Mouse (Mus musculus) limb, embryonic 13.5 days (tissue): ENCODE results near the gene Acot8. TPM values are rescaled to one million over a fixed set of nuclear protein-coding genes. Genes with fewer than 3 reads are reported as not detected.
A peak's percentile ranks its signal among the peaks of the same experiment; 100 is the strongest.

Experiments
- ATAC-seq: fragments of 200-750 bp; cut with Nextera tagmentation; 2 replicates; pipeline ENCODE4 v1.8.0; 2017; ENCODE audit warnings: low read depth, moderate number of reproducible peaks, moderate TSS enrichment; ENCODE audit not compliant: low FRiP score
- H3K27ac ChIP-seq: fragments of 300-500 bp; sonication (generic); 2 replicates; pipeline ENCODE4 v1.5.1; 2015; ENCODE audit warnings: inconsistent platforms, mild to moderate bottlenecking, moderate library complexity
- H3K27me3 ChIP-seq: fragments of 300-500 bp; sonication (generic); 2 replicates; pipeline ENCODE4 v1.6.1; 2015; ENCODE audit warnings: mild to moderate bottlenecking, inconsistent platforms
- H3K36me3 ChIP-seq: fragments of 300-500 bp; sonication (generic); 2 replicates; pipeline ENCODE4 v1.6.1; 2015; ENCODE audit warnings: inconsistent platforms, mild to moderate bottlenecking, moderate library complexity
- H3K4me1 ChIP-seq: fragments of 300-500 bp; sonication (generic); 2 replicates; pipeline ENCODE4 v1.6.1; 2015; ENCODE audit warnings: inconsistent platforms
- H3K4me2 ChIP-seq: fragments of 300-500 bp; sonication (generic); replicated peaks from 2 replicates; pipeline ENCODE4 v1.6.1; 2015; ENCODE audit warnings: inconsistent platforms, mild to moderate bottlenecking, moderate library complexity
- H3K4me3 ChIP-seq: fragments of 300-500 bp; sonication (generic); 2 replicates; pipeline ENCODE4 v1.5.1; 2015; ENCODE audit warnings: moderate library complexity, mild to moderate bottlenecking, inconsistent platforms
- H3K9ac ChIP-seq: fragments of 300-500 bp; sonication (generic); 2 replicates; pipeline ENCODE4 v1.6.1; 2015; ENCODE audit warnings: mild to moderate bottlenecking, inconsistent platforms
- H3K9me3 ChIP-seq: fragments of 300-500 bp; sonication (generic); 2 replicates; pipeline ENCODE4 v1.6.1; 2016; ENCODE audit warnings: inconsistent platforms
- WGBS: fragments of 180-500 bp; shearing (Covaris S2); methylation state at CpG from one replicate; pipeline ENCODE4 v1.1.7; 2015; 5-methylcytosine and 5-hydroxymethylcytosine counted together
- polyA plus RNA-seq: library from polyadenylated mRNA; unstranded; fragments of >200 nt; fragmentation: Nextera tagmentation; extraction: Ambion mirVana; gene quantifications from 2 replicates; pipeline ENCODE4 v1.2.1, GENCODE M21; 2015

The Acot8 gene
- polyA plus RNA-seq, 1 experiment from 2014 or later, result 17.5 TPM

DNA sequence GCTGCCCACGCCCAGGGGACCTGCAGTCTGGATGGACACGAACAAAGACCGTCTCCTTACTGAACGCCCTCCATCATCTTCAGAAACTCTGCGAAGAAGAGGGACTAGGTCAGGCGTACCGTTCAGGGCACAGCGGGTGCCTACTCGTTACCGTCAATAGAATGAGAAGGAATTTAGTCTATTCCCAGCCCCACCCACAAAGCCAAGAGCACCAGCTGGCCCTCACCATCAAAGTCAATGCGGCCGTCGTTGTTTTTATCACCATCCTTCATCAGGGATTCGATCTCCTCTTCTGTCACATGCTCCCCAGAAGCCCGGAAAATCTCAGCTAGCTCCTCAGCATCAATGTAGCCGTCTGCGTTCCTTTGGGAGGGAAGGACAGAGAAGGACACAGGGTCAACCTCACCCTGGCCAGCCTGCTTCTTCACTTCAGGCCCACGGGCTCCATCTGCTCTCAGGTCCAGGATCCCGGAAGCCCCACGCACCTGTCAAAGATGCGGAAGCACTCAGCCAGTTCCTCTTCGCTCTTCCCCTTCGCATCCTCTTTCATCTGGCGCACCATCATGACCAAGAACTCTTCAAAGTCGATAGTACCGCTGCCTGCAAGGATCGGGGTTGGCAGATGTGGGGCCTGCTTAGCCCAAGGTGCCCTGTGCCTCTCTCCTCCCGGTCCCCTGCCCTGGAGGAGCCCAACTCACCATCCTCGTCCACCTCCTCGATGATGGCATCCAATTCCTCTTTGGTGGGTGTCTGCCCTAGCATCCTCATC, 27.3 kb downstream of the Acot8 start:
- Histone ChIP-seq H3K4me3 (no peak overlapping the region), H3K4me1 (peaks cover under 1% of the 10 kb centered on the region; the same call in 1 of the 2 replicates), H3K27me3 (0 out of 2 replicates have a peak, but pooled peaks cover 6% of the 10 kb centered on the region), H3K9ac (no peak overlapping the region), H3K27ac (no peak overlapping the region), H3K4me2 (0 out of 2 replicates have a peak overlapping the region, but pooled peaks have one; percentile 1), H3K9me3 (no peaks in the 10 kb centered on the region), H3K36me3 (peaks cover 8% of the 10 kb centered on the region; the same call in 1 of the 2 replicates)
- WGBS, result 81% methylated on average over 30 of the region's 30 CpGs
- no peak for ATAC-seq

DNA sequence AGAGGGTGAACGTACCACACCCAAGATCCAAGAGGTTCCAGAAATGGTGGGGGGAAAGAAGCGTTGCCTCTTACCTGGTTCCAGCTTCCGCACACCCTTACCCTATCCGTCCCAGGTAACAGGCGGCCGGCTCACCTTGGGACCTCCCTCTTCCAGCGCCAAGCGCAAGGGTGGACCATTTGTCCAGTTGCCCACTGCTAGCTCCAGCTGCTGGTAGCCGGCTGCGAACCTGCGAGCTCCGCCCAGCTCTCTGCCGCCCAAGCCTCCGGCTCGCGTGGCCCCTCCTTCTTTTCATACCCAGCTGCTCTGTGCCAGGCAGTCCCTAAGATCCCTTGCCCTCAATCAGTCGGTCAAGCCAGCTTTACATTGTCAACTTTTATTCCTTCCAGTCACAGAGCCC, 27.9 kb downstream of the Acot8 start:
- Histone ChIP-seq H3K4me2 (no peak overlapping the region), H3K4me1 (peaks cover 7% of the 10 kb centered on the region), H3K36me3 (peaks cover 14% of the 10 kb centered on the region), H3K9ac (no peak overlapping the region), H3K4me3 (no peak overlapping the region), H3K27ac (no peak overlapping the region), H3K9me3 (no peaks in the 10 kb centered on the region), H3K27me3 (0 out of 2 replicates have a peak, but pooled peaks cover 6% of the 10 kb centered on the region)
- 67% methylated on average over 17 of the region's 17 CpGs for WGBS
- no peak for ATAC-seq

DNA sequence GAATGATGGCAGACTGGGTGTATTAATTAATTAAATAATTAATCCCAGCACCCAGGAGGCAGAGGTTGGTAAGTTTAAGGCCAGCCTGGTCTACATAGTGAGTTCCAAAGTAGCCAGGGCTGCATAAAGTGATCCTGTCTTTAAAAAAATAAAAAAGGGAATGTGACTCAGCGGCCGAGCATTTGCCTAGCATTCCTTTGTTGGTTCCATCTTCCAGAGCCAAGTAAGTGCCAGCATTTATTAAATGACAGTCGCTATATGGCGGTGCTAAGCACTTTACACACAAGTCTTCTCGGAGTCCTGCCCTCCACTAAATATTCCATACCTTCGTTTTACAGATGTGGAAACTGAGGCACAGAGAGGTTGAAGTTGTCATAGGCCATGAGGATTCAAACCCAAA, 28.6 kb downstream of the Acot8 start:
- ATAC-seq, result no peak
- Histone ChIP-seq H3K4me3 (no peak overlapping the region), H3K9ac (no peak overlapping the region), H3K9me3 (no peaks in the 10 kb centered on the region), H3K4me1 (peaks cover 13% of the 10 kb centered on the region), H3K4me2 (no peak overlapping the region), H3K27ac (no peak overlapping the region), H3K36me3 (peaks cover 21% of the 10 kb centered on the region), H3K27me3 (0 out of 2 replicates have a peak, but pooled peaks cover 6% of the 10 kb centered on the region)
- WGBS, result 90% methylated on average over 6 of the region's 6 CpGs

DNA sequence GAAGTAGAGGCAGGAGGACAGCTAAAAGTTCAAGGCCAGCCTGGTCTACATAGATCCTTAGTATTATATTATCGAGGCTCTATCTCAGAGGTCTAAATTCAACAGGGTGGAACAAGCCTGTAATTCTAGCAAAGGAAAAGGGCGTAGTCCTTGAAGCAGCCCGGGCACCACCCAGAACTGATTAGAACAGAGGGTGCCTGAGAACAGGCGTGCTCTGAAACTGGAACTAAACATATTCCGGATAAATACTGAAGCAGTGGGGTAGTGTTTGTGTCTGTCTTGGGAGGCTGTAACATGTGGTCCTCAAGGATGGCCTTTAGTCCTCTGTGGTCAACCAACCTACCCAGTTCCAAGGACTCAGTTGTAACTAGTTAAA, 30.7 kb downstream of the Acot8 start:
- Histone ChIP-seq H3K4me2 (no peak overlapping the region), H3K4me3 (no peak overlapping the region), H3K36me3 (peaks cover 21% of the 10 kb centered on the region), H3K27ac (no peak overlapping the region), H3K27me3 (0 out of 2 replicates have a peak, but pooled peaks cover 6% of the 10 kb centered on the region), H3K9me3 (no peaks in the 10 kb centered on the region), H3K9ac (no peak overlapping the region), H3K4me1 (peaks cover 26% of the 10 kb centered on the region)
- WGBS, result 89% methylated on average over 5 of the region's 5 CpGs
- no peak for ATAC-seq

DNA sequence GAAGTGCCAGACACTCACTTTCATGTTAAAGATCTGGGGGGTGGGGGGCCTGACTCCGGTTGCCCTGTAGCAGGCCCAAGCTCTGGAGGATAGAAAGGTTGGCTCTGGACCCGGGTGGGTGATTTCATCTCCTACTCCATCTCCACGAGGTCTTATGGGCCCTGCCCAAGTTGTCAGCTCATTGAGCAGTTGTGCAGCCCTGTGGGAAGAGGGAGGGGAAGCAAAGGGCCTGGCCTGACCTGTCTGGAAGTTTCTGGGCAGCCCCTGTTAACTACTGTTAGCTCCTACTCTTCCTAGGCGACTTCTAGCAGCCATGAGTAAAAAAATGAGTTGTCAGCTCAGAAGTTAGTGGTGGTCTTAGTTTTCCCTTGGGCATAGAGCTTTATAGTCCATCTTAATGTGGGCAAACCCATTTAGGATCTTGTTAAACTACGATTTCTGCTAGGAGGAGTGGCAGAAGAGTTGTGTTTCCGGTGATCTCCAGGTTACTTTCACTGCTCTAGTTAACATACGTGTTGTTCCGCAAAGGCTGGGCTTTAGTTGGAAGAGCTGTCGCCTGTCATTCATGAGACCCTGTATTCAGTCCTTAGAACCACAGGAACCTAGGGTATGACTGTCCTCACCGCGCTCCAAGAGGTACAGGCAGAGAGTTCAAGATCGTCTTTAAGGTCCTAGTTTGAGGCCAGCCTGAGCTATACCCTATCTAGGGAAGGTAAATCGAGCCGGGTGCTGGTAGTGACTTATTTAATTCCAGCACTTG, 31.3 kb downstream of the Acot8 start:
- Histone ChIP-seq H3K9ac (no peak overlapping the region), H3K4me1 (peaks cover 26% of the 10 kb centered on the region), H3K36me3 (peaks cover 21% of the 10 kb centered on the region), H3K9me3 (no peaks in the 10 kb centered on the region), H3K4me2 (no peak overlapping the region), H3K27ac (no peak overlapping the region), H3K4me3 (no peak overlapping the region), H3K27me3 (0 out of 2 replicates have a peak, but pooled peaks cover 6% of the 10 kb centered on the region)
- WGBS, result 77% methylated on average over 14 of the region's 14 CpGs
- ATAC-seq, result no peak

DNA sequence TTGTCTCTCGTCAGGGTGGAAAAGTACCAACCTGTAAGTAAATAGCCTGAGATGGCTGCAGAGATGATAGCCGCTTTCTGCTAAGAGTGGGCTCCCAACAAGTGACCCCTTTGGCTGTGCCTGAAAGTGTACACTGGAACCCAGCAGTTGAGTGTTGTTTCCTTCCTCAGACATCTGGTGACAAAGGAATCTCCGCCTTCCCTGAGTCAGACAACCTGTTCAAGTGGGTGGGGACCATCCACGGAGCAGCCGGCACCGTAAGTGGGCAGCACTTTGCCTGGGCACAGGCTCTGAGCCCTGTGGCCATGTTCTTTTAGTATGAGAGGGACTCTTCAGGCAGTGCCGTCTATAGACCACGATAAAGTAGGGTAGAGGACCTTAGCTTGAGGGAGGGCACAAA, 33.6 kb downstream of the Acot8 start:
- peaks cover 44% of the 10 kb centered on the region for H3K36me3 ChIP-seq
- 81% methylated on average over 8 of the region's 8 CpGs for WGBS

DNA sequence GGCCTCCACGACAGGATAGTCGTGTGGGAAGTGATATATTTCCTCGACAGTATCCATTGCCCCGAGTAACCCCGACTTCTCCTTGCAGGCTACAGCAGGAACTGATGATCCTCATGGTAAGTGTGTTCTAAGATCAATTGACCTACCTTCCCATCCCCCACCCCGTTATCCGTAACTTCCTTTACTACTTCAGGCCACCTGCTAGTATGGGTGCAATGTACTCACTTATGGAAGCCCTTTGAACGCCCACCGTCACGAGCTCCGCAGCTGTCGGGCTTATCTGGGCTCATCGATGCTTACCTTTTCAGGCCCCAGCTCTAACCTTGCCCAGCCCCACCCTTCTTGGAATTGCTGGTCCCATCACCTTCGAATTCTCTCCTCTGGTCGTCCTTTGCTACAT, 34.4 kb downstream of the Acot8 start:
- ATAC-seq, result no peak
- H3K4me2 ChIP-seq, result peak overlapping the region; percentile 93
- H3K9ac ChIP-seq, result peak overlapping the region; percentile 89
- H3K4me1 ChIP-seq, result peaks cover 34% of the 10 kb centered on the region
- H3K9me3 ChIP-seq, result no peaks in the 10 kb centered on the region
- WGBS, result 2% methylated on average over 15 of the region's 15 CpGs
- H3K27ac ChIP-seq, result peak overlapping the region; percentile 44; the same call in 1 of the 2 replicates
- no peaks in the 10 kb centered on the region for H3K27me3 ChIP-seq
- peak overlapping the region; percentile 95 for H3K4me3 ChIP-seq
- H3K36me3 ChIP-seq, result peaks cover 52% of the 10 kb centered on the region

More for the DNA sequence above, 33.6 kb downstream of the Acot8 start:
- H3K27me3 ChIP-seq, result no peaks in the 10 kb centered on the region
- no peak overlapping the region for H3K27ac ChIP-seq
- no peak for ATAC-seq
- H3K4me3 ChIP-seq, result peak overlapping the region; percentile 95
- peaks cover 34% of the 10 kb centered on the region for H3K4me1 ChIP-seq
- no peaks in the 10 kb centered on the region for H3K9me3 ChIP-seq
- H3K9ac ChIP-seq, result peak overlapping the region; percentile 89
- H3K4me2 ChIP-seq, result peak overlapping the region; percentile 93

DNA sequence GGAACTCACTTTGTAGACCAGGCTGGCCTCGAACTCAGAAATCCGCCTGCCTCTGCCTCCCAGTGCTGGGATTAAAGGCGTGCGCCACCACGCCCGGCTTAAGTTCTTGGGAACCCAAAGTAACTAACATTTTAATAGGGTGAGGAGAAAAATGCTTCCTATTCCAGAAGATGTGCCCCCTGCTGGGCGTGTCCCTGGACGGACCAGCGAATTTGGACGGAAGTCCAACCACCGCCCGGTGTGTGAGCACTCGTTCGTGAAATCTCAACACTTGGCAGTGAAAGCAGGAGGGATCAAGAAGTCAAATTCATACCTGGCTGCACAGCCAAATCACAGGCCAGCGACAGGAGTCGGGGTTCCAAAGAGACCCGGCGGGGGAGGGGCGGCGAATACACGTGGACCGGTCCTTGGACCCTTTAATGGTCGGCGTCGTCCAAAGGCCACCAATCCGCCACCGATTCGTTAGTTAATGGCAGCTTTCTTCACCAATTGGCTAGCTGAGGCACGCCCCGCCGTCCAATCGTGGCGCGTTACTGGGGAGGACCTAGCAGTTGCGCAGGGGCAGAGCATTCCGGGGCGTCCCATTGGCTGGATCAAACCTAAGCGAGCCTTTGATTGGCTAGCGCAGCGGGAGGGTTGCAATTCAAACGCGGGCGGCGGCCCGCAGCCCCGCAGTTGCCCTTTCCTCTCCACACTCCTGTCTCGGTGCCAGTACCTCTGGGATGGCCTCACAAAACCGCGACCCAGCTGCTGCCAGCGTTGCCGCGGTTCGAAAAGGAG, 35.2 kb downstream of the Acot8 start, which contains the start of gene Ube2c:
Gene Ube2c, plus strand, starts transcription at position 641 of the 780 bp plus-strand sequence.
- Histone ChIP-seq H3K4me3 (peak within 1 kb of the TSS; percentile 95), H3K4me2 (peak within 1 kb of the TSS; percentile 93), H3K27me3 (no peaks in the 10 kb centered on the region), H3K36me3 (peaks cover 60% of the 10 kb centered on the region), H3K4me1 (peaks cover 34% of the 10 kb centered on the region), H3K27ac (peak within 1 kb of the TSS; percentile 65; the same call in 1 of the 2 replicates), H3K9me3 (no peaks in the 10 kb centered on the region), H3K9ac (peak within 1 kb of the TSS; percentile 89)
- ATAC-seq, result peak; percentile 99
- WGBS, result 2% methylated on average over 53 of the region's 53 CpGs

DNA sequence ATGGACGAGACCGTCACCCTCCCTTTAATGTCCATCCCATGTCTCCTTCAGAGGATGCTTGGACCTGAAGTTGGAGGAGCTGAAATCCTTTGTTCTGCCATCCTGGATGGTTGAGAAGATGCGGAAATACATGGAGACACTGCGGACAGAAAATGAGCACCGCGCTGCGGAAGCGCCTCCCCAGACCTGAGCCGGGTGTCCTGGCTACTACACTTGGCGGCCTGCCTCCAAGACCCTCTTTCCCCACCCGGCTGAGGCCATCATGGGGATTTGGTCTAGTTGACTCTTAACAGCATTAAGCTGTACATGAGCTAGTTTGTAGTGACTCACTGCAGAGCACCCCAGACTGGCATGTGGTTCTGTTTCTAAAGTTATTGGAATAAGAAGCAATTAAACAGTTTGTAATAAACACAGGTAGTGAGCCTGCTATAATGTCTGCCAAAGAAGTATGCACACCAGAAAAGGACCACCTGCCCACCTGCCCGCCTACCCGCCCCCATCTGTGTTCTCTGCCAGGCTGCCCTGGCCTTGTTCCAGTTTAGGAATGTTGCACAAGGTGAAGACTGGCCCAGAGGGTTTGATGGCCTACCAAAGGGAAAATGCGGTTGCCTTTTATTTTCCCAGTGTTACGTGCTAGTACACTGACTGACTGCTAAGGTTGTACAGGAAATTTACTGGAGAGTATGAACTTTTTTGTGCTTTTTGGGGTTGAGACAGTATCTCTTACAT, 36.7 kb downstream of the Acot8 start:
- no peak overlapping the region for H3K4me3 ChIP-seq
- H3K9me3 ChIP-seq, result no peaks in the 10 kb centered on the region
- no peak overlapping the region for H3K27ac ChIP-seq
- WGBS, result 88% methylated on average over 15 of the region's 15 CpGs
- peaks cover 66% of the 10 kb centered on the region for H3K36me3 ChIP-seq
- no peak overlapping the region for H3K4me2 ChIP-seq
- no peaks in the 10 kb centered on the region for H3K27me3 ChIP-seq
- H3K9ac ChIP-seq, result no peak overlapping the region
- H3K4me1 ChIP-seq, result peaks cover 34% of the 10 kb centered on the region
- no peak for ATAC-seq

DNA sequence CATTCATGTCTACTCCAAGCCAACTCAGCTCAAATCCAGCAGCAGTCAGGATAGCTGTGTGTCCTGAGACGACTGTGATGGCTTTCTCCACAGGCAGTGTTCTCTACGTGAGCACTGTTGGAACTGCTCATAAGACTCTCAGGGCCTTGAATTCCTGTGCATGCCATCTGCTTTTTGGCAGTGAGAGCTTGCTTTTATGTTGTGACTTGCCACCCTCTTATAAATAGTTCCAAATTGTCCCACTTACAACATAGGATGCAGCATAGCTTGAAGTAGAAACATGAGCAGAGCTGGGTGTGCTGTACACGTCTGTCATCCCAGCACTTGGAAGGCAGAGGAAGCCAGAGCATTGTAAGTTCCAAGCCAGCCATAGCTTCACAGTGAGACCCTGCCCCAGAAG, 38.8 kb downstream of the Acot8 start:
- 79% methylated on average over 3 of the region's 3 CpGs for WGBS
- Histone ChIP-seq H3K27ac (no peak overlapping the region), H3K4me1 (peaks cover 17% of the 10 kb centered on the region), H3K9ac (no peak overlapping the region), H3K36me3 (peaks cover 70% of the 10 kb centered on the region), H3K9me3 (no peaks in the 10 kb centered on the region), H3K4me2 (no peak overlapping the region), H3K27me3 (no peaks in the 10 kb centered on the region), H3K4me3 (no peak overlapping the region)
- no peak for ATAC-seq

DNA sequence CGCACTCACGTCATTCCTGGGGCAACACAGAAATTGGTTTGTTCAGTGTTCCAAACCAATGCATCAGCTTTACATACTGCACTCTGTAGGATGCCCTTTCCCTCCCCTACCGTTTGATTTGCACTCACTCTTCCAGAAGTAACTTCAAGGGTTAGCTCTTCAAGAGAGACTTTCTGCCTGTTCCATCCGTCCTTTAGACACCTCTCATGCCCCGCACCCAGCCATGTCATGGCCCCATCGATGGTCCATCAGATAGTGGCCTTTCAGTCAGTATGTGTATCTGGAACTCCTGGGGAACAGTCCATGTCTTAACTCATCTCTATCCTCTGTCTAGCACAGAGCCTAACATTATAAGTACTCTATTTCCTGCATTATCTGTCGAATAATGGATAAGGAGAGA, 42.1 kb downstream of the Acot8 start:
- ATAC-seq, result no peak
- Histone ChIP-seq H3K4me1 (peaks cover under 1% of the 10 kb centered on the region; the same call in 1 of the 2 replicates), H3K9me3 (no peaks in the 10 kb centered on the region), H3K27me3 (no peaks in the 10 kb centered on the region), H3K27ac (no peak overlapping the region), H3K9ac (no peak overlapping the region), H3K4me2 (no peak overlapping the region), H3K36me3 (peaks cover 94% of the 10 kb centered on the region), H3K4me3 (no peak overlapping the region)
- 92% methylated on average over 7 of the region's 7 CpGs for WGBS
